Mouse (Mus musculus): ENCODE data around the gene 4430402I18Rik. TPM values are rescaled to one million over a fixed set of nuclear protein-coding genes. Genes with fewer than 3 reads are reported as not detected.

4430402I18Rik gene
- total and polyA plus RNA-seq, 3 experiments, result 0.14 to 0.51 (median 0.15) TPM

DNA sequence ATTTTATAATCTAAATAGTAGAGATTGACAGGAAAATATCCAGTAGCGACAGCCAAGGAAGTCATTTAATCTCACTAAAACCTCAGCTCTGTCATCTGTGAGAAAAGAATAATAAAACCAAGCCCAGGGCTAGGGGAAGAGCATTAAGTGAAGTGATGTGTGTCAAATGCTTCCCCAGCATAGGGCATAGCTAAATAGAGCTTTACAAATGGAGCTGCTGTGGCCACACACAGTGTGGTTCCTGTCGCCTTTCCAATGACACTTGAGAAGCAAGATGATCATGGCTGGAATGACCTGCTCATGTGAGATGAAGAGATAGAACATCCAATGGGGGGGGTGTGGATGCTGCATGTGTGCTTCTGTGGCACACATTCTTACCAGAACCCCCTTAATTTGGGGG lies 65.5 kb downstream of the 4430402I18Rik start:
- no peak overlapping the region for H3K4me2 ChIP-seq (ENCODE audit: insufficient read depth, low read depth, poor library complexity, severe bottlenecking)
- H3K9ac ChIP-seq (ENCODE audit: insufficient read depth, low read depth), result no peak overlapping the region
- no peaks in the 10 kb centered on the region for H3K27me3 ChIP-seq (replicated peaks)
- no peak overlapping the region for H3K27ac ChIP-seq (ENCODE audit: insufficient read depth, low read depth)
- H3K4me1 ChIP-seq (ENCODE audit: control insufficient read depth in 1 of 2, insufficient read depth in 2 of 2), result no peaks in the 10 kb centered on the region
- no peaks in the 10 kb centered on the region for H3K36me3 ChIP-seq (replicated peaks in 1 of 2; ENCODE audit: control insufficient read depth in 1 of 2, insufficient read depth in 1 of 2, low read length in 1 of 2)
- no peaks in the 10 kb centered on the region for H3K79me2 ChIP-seq (replicated peaks; ENCODE audit: control insufficient read depth, extremely low read depth, insufficient read depth, poor library complexity, severe bottlenecking)
- dilution Hi-C loops (cut with MboI; ENCODE audit: extremely low pct_ligation_motif_present, extremely low pct_unique_long_range_greater_than_20kb, low sequenced_read_pairs) (no loop called here), in situ Hi-C loops (cut with MboI; ENCODE audit: low pct_ligation_motif_present, low pct_unique_long_range_greater_than_20kb, low sequenced_read_pairs) (no loop called here)
- no peak overlapping the region for H3K4me3 ChIP-seq (replicated peaks in 1 of 3; ENCODE audit: low read depth in 2 of 3, low read length in 2 of 3, poor library complexity in 1 of 3)
- H3K9me3 ChIP-seq (replicated peaks; ENCODE audit: low read length), result no peaks in the 10 kb centered on the region
- no peak for DNase-seq (ENCODE audit: extremely low read depth)
- TF ChIP-seq MAFK (IDR thresholded peaks at IDR 0.05; ENCODE audit: insufficient replicate concordance, low read length), result no peak
- no peak for TF ChIP-seq POLR2AphosphoS2 (IDR thresholded peaks at IDR 0.05; ENCODE audit: low read depth, low read length)
- no peak for TF ChIP-seq JUND (conservative IDR thresholded peaks at IDR 0.05; ENCODE audit: low read depth, low read length)
- TF ChIP-seq NELFE (IDR thresholded peaks at IDR 0.05; ENCODE audit: low read depth, low read length), result no peak
- no peak for TF ChIP-seq EP300 (IDR thresholded peaks at IDR 0.05; ENCODE audit: low read length)
- TF ChIP-seq ETS1 (conservative IDR thresholded peaks at IDR 0.05; ENCODE audit: low read depth, low read length), result no peak
- no peak for TF ChIP-seq CTCF (conservative IDR thresholded peaks at IDR 0.05 in 1 of 2, IDR thresholded peaks at IDR 0.05 in 1 of 2; ENCODE audit: low read depth in 2 of 2, low read length in 2 of 2)
- no peak for TF ChIP-seq USF1 (IDR thresholded peaks at IDR 0.05; ENCODE audit: low read depth, low read length)
- no peak for TF ChIP-seq TBP (conservative IDR thresholded peaks at IDR 0.05; ENCODE audit: low read depth, low read length)

DNA sequence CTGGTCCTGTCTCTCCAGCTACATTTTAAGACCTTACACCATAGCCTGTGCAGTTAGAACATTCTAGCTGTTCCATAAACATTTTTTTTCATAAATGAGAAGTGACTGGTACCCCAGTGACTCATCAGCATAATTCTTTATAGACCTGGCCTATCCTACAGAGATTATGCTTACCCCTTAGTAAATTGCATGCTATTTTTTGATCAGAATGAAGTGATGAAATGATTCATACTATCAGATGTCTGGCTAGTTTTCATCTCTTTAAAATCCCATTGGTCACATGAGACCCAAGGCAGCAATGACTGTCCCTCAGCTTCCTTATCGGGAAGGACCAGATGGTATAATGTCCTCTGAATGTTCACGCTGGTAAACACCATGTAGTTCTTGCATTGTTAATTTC lies 66.8 kb downstream of the 4430402I18Rik start:
- dilution Hi-C loops (cut with MboI; ENCODE audit: extremely low pct_ligation_motif_present, extremely low pct_unique_long_range_greater_than_20kb, low sequenced_read_pairs) (no loop called here), in situ Hi-C loops (cut with MboI; ENCODE audit: low pct_ligation_motif_present, low pct_unique_long_range_greater_than_20kb, low sequenced_read_pairs) (no loop called here)
- H3K4me3 ChIP-seq (replicated peaks in 1 of 3; ENCODE audit: low read depth in 2 of 3, low read length in 2 of 3, poor library complexity in 1 of 3), result no peak overlapping the region
- no peaks in the 10 kb centered on the region for H3K36me3 ChIP-seq (replicated peaks in 1 of 2; ENCODE audit: control insufficient read depth in 1 of 2, insufficient read depth in 1 of 2, low read length in 1 of 2)
- no peaks in the 10 kb centered on the region for H3K27me3 ChIP-seq (replicated peaks)
- H3K4me1 ChIP-seq (ENCODE audit: control insufficient read depth in 1 of 2, insufficient read depth in 2 of 2), result no peaks in the 10 kb centered on the region
- no peak overlapping the region for H3K4me2 ChIP-seq (ENCODE audit: insufficient read depth, low read depth, poor library complexity, severe bottlenecking)
- DNase-seq (ENCODE audit: extremely low read depth), result no peak
- no peak overlapping the region for H3K27ac ChIP-seq (ENCODE audit: insufficient read depth, low read depth)
- no peak overlapping the region for H3K9ac ChIP-seq (ENCODE audit: insufficient read depth, low read depth)
- TF ChIP-seq RCOR1 (conservative IDR thresholded peaks at IDR 0.05; ENCODE audit: low read depth, low read length) (no peak), PAX5 (IDR thresholded peaks at IDR 0.05; ENCODE audit: low read length) (no peak), ZKSCAN1 (IDR thresholded peaks at IDR 0.05; ENCODE audit: borderline replicate concordance, low read depth, low read length) (no peak), CTCF (conservative IDR thresholded peaks at IDR 0.05 in 1 of 2, IDR thresholded peaks at IDR 0.05 in 1 of 2; ENCODE audit: low read depth in 2 of 2, low read length in 2 of 2) (no peak), ETS1 (conservative IDR thresholded peaks at IDR 0.05; ENCODE audit: low read depth, low read length) (no peak), SIN3A (IDR thresholded peaks at IDR 0.05; ENCODE audit: low read length) (no peak), MYC (IDR thresholded peaks at IDR 0.05; ENCODE audit: low read depth, low read length) (no peak), USF2 (conservative IDR thresholded peaks at IDR 0.05; ENCODE audit: low read depth, low read length) (no peak), EP300 (IDR thresholded peaks at IDR 0.05; ENCODE audit: low read length) (no peak), ELF1 (IDR thresholded peaks at IDR 0.05; ENCODE audit: low read depth, low read length) (no peak), MAFK (IDR thresholded peaks at IDR 0.05; ENCODE audit: insufficient replicate concordance, low read length) (no peak), MAZ (IDR thresholded peaks at IDR 0.05; ENCODE audit: low read depth, low read length) (no peak), MXI1 (IDR thresholded peaks at IDR 0.05; ENCODE audit: low read depth, low read length) (no peak), ZMIZ1 (IDR thresholded peaks at IDR 0.05; ENCODE audit: low read depth, low read length) (no peak), UBTF (IDR thresholded peaks at IDR 0.05; ENCODE audit: low read depth, low read length) (no peak), USF1 (IDR thresholded peaks at IDR 0.05; ENCODE audit: low read depth, low read length) (no peak), E2F4 (IDR thresholded peaks at IDR 0.05; ENCODE audit: insufficient replicate concordance, low read depth, low read length) (no peak), NRF1 (IDR thresholded peaks at IDR 0.05; ENCODE audit: low read depth, low read length) (no peak), TBP (conservative IDR thresholded peaks at IDR 0.05; ENCODE audit: low read depth, low read length) (no peak)
- no peaks in the 10 kb centered on the region for H3K79me2 ChIP-seq (replicated peaks; ENCODE audit: control insufficient read depth, extremely low read depth, insufficient read depth, poor library complexity, severe bottlenecking)
- no peaks in the 10 kb centered on the region for H3K9me3 ChIP-seq (replicated peaks; ENCODE audit: low read length)
